Mouse (Mus musculus) liver, embryonic 14.5 days (tissue): ENCODE measurements around the gene Rab42.

Experiments used
- CTCF ChIP-seq: IDR thresholded peaks from 2 replicates; pipeline ENCODE4 v1.5.1; 2016; ENCODE audit warnings: antibody characterized with exemption, low read depth, control low read depth
- EP300 ChIP-seq: IDR thresholded peaks from 2 replicates; pipeline ENCODE4 v1.6.1; 2016; ENCODE audit warnings: antibody characterized with exemption, low read depth

DNA sequence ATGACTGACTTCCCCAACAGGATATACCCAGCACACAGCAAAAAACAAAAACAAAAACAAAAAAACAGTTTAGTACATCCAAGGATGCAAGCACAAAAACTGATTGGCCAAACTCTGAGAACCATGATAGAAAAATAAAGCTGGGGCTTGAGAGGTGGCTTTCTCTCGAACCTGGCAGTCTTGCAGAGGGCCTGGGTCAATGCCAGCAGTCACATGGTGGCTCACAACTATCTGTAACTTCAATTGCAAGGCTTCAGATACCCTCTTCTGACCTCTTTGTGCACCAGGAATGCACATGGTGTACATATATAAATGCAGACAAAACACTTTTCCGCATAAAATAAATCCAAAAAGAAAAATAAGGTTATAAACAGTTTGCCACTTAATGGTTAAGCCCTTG lies 30.0 kb downstream of the Rab42 start:
- TF ChIP-seq CTCF (no peak), EP300 (no peak)
